Mouse (Mus musculus) splenic B cell, adult 2 months (primary cell): ENCODE measurements around the gene Casq2.
"Not testable (repeated sequence)": the region's sequence is repeated elsewhere in the genome, so short reads cannot be mapped to it uniquely, and the experiment has no call there.

Experiments used
- DNase-seq: peaks from one replicate; pipeline ENCODE4 v3.0.0-alpha.2; 2011; ENCODE audit warnings: low read depth, low spot score
- H3K27me3 ChIP-seq: 2 replicates; pipeline ENCODE4 v1.6.1; 2012; ENCODE audit warnings: mild to moderate bottlenecking, low read length, moderate library complexity, mixed read lengths; ENCODE audit not compliant: control insufficient read depth, poor library complexity, insufficient read depth, severe bottlenecking
- H3K36me3 ChIP-seq: 2 replicates; pipeline ENCODE4 v1.6.1; 2012; ENCODE audit warnings: mild to moderate bottlenecking, low read length, moderate library complexity, mixed read lengths; ENCODE audit not compliant: control insufficient read depth, poor library complexity, insufficient read depth, severe bottlenecking

Gene Casq2

DNA sequence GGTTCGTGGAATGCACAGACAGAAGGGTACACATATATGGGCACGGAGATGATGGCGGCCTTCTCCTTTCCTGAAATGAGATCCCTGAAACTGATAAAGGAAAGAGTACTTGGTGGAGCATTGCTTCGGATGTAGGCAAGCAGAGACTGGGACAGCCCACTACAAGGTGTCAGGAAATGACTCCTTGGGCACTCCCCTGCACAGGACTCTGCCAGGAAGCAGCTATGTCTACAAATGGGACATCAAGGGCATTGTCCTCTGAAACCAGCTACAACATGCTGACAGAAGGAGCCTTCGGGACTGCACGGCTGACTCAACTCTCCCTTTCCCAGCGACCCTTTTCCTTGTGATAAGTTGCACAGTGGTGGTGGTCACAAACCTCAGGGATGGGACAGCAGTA lies 70.5 kb downstream of the Casq2 start:
- H3K36me3 ChIP-seq, result no peaks in the 10 kb centered on the region
- no peak for DNase-seq
- H3K27me3 ChIP-seq, result no peaks in the 10 kb centered on the region

DNA sequence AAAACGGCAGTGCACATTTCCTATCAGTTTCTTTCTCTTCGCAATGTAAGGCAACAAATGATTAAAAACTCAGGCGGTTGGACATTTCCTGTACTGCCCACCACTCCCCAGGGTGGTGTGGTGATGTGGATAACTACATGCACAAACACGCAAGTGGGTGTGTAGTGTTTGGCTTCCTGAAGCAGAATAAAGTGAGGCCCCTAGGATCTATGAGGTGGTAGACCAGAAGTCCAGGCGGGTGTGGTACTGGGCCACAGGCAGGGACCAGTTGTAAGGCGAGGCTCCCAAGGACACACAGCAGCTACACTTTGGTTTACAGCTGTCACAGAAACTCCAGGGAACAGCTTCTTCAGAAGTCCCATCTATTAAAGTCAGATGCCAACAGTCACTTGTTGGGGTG lies 71.4 kb downstream of the Casq2 start:
- no peaks in the 10 kb centered on the region for H3K36me3 ChIP-seq
- DNase-seq, result no peak
- H3K27me3 ChIP-seq, result no peaks in the 10 kb centered on the region

DNA sequence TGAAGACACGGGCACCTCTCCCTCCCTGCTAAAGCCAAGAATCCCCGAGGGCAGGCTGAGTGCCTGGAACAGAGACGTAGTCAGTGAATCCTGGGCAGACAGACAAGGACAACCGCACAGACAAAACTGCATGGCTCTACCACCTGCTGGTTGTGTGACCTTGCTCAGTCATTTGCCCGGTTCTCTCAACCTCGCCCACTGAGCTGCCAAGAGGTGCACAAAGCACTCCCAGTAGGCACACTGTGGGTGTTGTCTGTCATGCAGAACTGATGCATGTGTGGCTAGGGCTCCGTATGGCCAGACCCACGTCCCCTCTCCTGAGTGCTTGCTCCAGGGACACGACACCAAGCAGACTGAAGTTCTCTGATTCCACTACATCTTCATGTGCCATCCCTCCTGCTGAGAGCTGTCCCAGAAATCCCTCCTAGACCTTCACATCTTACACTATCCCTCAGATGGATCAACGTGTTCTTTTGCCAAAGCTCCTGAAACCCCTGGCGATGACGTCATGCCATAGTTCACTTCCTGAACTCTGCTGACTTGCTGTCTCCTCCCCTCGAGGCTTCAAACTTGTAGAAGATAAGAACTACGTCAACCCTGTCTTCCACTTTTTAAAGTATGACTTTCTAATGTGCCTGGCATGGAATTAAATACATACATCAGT lies 72.7 kb downstream of the Casq2 start:
- no peaks in the 10 kb centered on the region for H3K27me3 ChIP-seq
- H3K36me3 ChIP-seq, result no peaks in the 10 kb centered on the region
- DNase-seq, result no peak

DNA sequence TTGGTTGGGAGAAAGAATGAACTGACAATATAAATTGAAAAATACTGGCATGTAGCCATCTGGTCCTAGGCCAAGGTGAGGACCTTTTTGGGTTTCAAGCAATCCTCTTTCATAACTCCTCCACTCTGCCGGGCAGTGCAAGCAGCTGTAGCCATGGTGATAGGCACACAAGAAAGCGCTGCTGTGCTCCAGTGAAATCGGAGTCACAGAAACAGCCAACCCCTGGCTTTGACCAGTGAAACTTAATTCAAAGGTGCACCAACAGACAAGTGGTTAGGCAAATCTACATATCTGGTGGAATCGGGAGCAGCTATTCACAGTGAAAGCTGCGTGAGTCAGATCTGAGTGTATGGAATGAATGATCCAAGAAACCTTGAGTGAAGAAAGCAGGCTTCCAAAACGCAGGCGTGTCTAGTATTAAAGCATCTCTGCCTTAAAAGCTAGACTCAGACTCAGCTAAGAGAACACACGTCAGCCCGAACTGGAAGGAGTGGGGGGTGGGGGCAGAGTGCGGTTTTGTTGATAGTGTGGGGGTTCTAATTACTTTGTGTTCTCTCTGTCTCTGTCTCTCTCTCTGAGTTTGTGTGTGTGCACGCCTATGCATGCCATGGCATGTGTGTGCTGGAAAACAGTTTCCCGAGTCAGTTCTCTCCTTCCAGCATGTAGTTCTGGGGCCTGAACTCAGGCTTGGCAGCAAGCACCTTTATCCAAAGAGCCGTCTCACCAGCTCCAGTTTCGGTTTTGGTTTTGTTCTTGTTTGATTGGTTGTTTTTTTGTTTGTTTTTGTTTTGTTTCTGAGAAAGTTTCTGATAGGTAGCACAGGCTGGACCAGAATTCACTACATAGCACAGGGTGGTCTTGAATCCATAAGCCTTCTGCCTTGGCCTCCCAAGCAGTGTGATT lies 73.5 kb downstream of the Casq2 start:
- Histone ChIP-seq H3K36me3 (no peaks in the 10 kb centered on the region), H3K27me3 (no peaks in the 10 kb centered on the region)
- no peak for DNase-seq

DNA sequence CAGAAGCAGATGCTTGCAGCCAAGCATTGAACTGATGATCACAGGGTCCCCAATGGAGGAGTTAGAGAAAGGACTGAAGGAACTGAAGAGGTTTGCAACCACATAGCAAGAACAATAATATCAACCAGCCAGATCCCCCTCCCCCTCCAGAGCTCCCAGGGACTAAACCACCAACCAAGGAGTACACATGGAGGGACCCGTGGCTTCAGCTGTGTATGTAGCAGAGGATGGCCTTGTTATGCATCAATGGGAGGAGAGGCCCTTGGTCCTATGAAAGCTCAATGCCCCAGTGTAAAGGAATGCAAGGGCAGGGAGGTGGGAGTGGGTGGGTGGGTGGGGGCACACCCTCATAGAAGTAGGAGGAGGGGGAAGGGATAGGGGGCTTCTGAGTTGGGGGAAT lies 77.6 kb downstream of the Casq2 start:
- H3K27me3 ChIP-seq, H3K36me3 ChIP-seq, DNase-seq: not testable (repeated sequence)

DNA sequence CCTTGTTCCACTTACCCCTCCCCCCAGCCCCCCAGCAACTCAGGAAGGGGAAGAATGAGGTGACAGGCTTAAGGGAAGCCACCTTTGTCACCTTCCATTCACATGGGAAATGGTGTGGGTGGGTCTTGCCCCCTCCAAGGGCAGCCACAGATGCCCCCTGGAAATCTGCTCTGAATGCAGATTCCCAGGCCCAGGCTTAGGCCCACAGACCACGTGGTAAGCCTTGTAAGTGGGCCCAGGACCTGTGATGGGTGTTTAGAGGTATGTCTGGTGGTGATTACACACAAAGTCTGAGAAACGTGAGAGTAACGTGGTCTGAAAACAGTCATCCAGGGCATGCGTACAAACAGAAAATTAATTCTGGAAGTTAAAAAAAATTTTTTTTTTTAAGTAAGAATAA lies 78.7 kb downstream of the Casq2 start:
- Histone ChIP-seq H3K27me3 (no peaks in the 10 kb centered on the region), H3K36me3 (no peaks in the 10 kb centered on the region)
- DNase-seq, result no peak

DNA sequence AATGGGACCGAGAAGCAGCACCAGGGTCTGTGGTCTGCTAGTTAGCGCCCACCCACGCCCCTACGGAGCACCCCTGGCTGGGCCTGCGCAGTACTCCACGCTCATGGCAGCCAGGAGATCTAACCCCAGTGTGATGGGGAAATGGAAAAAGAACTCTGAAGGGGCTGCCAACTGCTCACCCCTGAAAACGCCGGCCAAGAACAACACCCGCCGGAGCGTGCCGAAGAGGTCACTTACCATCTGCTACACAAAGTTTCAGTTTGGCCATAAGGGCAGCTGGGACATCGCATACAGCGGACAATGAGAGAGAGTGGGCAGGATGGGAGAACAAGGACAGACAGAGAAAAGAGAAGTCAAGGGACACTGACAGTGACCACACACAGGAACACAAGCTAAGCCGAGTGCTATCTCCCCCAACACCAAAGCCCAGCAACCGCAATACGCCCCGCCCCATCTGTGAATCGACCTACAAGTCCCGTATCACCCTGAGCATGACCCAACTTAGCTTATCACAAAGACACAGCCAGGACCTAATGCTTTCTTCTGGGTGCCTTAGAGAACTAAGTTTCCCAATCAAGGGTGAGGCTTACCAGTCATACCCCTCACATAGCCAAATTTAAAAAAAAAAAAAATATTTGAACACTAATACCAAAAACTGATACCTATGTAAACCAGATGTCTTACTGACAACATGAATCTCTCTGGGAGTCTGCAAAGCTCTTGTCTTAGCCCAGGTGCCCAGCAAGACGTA lies 79.5 kb downstream of the Casq2 start:
- H3K36me3 ChIP-seq, result no peaks in the 10 kb centered on the region
- no peak for DNase-seq
- H3K27me3 ChIP-seq, result no peaks in the 10 kb centered on the region

DNA sequence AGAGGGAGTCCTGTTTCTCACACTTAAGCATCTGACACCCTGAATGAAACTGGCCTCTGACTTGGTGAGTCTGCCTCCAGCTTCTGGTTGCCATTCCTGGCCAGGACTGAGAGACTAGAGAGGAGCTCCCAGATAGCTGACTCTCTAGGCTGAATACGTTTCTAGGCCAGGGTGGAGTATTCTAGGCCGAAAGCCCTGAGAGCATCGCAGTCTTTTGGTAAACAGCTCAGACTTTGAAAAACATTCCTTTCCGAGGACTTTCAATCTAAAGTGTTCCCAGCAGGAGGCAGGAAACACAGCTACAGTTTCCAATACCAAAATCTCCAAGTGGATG lies 80.0 kb downstream of the Casq2 start:
- Histone ChIP-seq H3K36me3 (no peaks in the 10 kb centered on the region), H3K27me3 (no peaks in the 10 kb centered on the region)
- DNase-seq, result no peak

DNA sequence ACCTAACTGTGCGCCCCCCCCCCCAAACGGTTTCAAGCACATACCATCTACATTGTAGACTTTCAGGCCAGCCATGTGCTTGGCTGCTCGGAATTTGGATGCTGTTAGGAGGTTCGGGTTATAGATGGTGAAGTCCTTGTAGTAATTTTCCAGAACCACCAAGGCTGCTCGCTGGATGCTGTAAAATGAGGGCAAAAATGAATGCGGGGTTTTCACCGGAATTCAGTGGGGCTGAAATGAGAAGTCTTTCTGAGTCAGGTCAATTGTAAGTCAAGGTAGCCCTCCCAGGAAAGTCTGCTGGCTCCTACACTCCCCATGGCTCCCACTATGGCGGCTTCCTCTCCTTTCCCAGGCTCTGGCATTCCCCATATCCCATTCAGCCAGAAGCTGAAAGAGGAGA lies 80.6 kb downstream of the Casq2 start:
- Histone ChIP-seq H3K27me3 (no peaks in the 10 kb centered on the region), H3K36me3 (no peaks in the 10 kb centered on the region)
- no peak for DNase-seq

DNA sequence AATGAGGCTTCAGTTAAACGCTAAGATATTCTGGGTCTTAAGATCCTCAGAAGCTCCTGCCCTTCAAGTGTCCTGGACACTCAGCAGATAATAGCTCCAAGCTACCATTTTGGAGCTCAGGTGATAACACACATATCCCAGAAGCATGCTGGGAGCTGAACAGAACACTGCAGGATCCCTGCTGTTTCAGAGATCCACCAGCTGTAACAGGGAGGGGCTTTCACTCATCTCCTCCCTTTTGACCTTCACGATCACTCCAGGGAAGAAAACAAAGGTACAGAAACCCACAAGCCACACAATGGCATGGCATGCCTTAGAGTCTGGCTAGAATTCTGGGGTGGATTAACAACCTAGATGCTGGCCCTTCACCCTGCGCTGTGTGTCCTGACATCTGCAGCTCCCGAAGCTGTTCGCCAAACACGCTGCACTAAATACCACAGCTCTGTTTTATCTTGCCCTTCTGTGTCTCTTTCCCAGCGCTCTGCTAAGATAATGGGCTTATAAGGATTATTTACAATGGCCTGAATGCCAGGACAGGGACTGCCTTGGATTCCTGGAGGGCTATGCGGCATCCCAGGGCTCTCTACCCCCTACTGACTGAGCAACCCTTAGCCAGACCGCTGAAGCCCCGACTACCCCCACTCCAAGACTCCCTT lies 81.5 kb downstream of the Casq2 start:
- no peak for DNase-seq
- no peaks in the 10 kb centered on the region for H3K36me3 ChIP-seq
- H3K27me3 ChIP-seq, result no peaks in the 10 kb centered on the region

DNA sequence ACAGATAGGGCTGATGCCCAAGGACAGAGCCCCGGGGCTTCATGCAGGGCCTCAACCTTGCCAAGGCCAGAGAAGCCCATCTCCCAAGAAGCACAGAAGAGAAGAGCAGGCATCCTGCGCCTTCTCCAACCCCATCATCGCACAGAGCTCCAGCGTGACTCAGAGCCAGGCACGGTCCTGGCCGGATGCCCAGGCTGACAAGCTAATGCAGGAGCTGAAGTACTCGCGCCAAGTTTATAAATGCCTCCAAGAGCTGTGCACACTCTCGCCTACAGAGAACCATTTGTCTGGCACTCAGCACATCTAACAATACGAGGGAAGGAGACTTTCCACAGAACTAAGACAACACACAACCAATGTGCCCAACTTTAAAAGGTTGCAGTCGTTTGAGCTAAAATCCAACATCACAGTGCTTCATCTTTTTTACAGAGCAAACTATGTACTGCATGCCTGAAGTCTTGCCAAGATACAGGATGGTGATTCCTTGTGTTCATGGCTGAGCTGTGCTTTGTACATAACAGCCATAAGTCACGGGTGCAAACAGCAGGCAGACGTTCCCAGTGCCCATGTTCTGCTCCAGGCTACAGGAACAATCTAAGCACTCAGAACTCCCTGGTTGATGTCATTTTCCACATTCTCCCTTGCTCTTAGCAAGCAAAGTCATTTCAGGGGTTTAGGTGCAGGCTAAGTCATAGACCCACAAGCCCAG lies 83.1 kb downstream of the Casq2 start:
- no peak for DNase-seq
- H3K27me3 ChIP-seq, result no peaks in the 10 kb centered on the region
- no peaks in the 10 kb centered on the region for H3K36me3 ChIP-seq

DNA sequence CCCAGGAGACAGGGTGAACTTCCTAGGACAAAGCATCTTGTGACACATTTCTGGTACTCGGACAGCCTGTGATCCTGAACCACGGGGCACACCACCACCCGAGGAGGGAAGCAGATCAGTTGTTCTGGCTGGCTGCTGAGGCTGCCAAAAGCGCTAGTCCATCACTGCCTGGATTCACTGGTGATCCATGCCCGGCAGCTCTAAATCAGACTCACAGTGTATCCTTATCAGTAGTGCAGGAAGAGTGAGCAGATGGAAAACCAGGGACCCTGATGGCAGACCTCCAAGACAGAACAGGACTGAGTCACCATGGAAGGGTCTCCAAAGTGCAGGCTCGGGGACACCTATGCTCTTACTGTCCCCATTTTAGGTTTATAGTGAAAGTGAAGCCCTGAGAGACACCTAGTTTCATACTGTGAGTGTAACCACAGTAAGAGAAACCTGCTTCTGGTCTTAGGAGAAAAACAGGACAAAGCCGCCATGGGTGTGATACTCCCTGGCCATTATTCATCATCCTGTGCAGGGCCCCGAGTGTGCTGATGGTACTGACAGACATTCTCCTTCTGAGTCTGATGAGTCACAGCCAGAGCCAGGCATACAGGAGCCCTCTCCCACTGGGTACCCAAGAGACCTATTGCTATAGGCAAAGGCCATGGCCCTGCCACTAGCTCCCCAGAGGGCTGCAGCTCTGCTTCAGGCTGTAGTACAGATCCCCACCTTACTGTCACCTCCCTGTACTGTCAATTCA lies 88.1 kb downstream of the Casq2 start:
- H3K27me3 ChIP-seq, result no peaks in the 10 kb centered on the region
- no peaks in the 10 kb centered on the region for H3K36me3 ChIP-seq
- no peak for DNase-seq

DNA sequence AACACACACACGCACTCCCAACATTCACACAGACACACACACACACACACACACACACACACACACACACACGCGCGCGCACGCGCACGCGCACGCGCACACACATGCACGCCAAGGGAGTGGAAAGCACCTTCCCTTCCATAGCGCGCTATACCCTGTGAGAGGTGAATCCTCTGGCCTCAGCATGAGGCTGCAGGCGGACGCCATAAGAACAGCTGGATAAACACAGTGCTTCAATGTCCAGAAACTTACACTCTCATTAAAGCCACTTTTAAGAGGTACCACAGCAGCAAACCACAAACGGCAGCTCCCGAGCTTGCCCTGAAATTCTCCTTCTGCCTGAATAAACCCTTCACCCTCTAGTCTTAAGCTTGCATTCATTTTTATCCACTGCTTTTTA lies 89.5 kb downstream of the Casq2 start:
- DNase-seq, result no peak
- H3K36me3 ChIP-seq, result no peaks in the 10 kb centered on the region
- H3K27me3 ChIP-seq, result no peaks in the 10 kb centered on the region

DNA sequence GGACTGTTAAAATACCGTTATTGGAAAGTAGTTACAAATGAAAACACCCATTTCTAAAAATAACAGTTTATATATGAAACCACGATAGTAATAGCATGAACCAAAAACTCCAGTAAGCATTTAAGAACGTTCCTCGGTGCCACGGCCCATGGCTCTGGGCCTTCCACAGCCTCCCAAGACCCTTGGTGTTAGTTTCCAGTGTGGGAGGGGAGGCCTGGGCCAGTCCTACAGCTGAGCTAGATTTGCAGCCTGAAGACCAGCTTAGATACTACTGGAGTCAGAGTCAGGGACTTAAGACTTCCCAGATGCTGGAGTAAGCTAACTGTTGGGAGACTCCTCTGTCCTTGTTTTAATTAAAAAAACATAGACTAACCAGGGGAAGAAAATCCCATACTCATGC lies 89.9 kb downstream of the Casq2 start:
- no peaks in the 10 kb centered on the region for H3K36me3 ChIP-seq
- no peak for DNase-seq
- H3K27me3 ChIP-seq, result no peaks in the 10 kb centered on the region
